Mouse (Mus musculus): Measurements from ENCODE around the gene Slc13a4.

GRCm38 (mm10) chr6:35333632-35334031 lies 25.7 kb upstream of the Slc13a4 start:
- TF ChIP-seq FLI1 (IDR thresholded peaks at IDR 0.05; ENCODE audit: low read length) (no peak), GATA1 (IDR thresholded peaks at IDR 0.05; ENCODE audit: borderline replicate concordance, low read length) (no peak)

Data from megakaryocyte, embryonic 14.5 days (primary cell).